Comparison of ENCODE assay signal across 22 mouse cellular contexts in the genomic region with DNA sequence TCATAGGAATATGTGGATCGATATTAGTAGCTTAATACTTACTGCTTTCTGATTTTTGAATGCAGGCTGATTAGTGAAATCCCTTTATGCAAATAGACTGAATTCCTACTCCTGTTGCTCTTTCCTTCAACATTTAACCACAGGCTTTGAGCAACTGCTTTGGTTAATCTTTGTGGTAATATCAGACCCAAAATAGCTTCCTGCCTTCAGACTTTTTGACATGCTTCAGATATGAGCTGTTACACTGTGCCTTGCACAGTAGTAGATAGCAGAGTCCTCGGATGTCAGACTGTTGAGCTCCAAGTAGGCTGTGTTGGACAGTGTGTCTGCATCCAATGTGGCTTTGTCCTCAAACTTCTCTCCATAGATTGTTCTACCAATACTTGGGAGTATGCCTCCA.
DNase-seq lines count a peak whose midpoint lies in the region; ATAC-seq lines count a peak whose summit lies in the region.
"Had no signal": no experiment of that assay in that cellular context is flagged by ENCODE, and none has a peak within 500 bp of the region (broad histone marks: within the 10 kb centered on the region; RNA-seq: fewer than 3 reads in every experiment).

No protein-coding gene starts in this region.

- peak; percentile 12 for DNase-seq in thymus, postnatal 14 days
- DNase-seq in thymus, adult 18-20 months: no peak
- no peak for DNase-seq in spleen, postnatal 10 days (ENCODE audit: low spot score in 2 of 2)
- no peak for DNase-seq in right cerebral cortex, adult 2 months (ENCODE audit: low spot score in 2 of 2)
- DNase-seq: adrenal gland, adult 8-10 months; adrenal gland, postnatal 25 days; cerebellum, adult 11-12 months; cerebellum, adult 8-10 months; cerebellum, postnatal 10 days; cerebellum, postnatal 36 days; forebrain, postnatal 0 days; gastrocnemius, adult 2 months; gastrocnemius, postnatal 14 days; heart, adult 18-20 months; heart, postnatal 14 days had no signal

- peak; percentile 84 to 89 for ATAC-seq in hematopoietic stem cell, adult 5-6 weeks (replicated peaks in 1 of 2; ENCODE audit: insufficient read depth in 1 of 2, low FRiP score in 2 of 2, low TSS enrichment in 1 of 2, low read depth in 1 of 2, poor library complexity in 2 of 2, severe bottlenecking in 2 of 2)
- peak; percentile 77 for ATAC-seq in megakaryocyte-erythroid progenitor cell, adult 5-6 weeks (replicated peaks; ENCODE audit: low FRiP score, low TSS enrichment, poor library complexity, severe bottlenecking)
- ATAC-seq: activated CD4-positive, CD25-positive, alpha-beta regulatory T cell, adult 4 months; CD4-positive, CD25-positive, alpha-beta regulatory T cell, adult 4 months; forebrain, embryonic 13.5 days; forebrain, postnatal 0 days; hindbrain, embryonic 16.5 days; intestine, embryonic 15.5 days had no signal
